Mouse (Mus musculus) adrenal gland, postnatal 4 days (tissue): ENCODE data around the gene Rps27. TPM values are rescaled to one million over a fixed set of nuclear protein-coding genes. Genes with fewer than 3 reads are reported as not detected.

Source experiments
- DNase-seq, 2 experiments: peaks; one replicate each; pipeline ENCODE4 v3.0.0; 2021 to 2022; ENCODE audit warnings: low spot score in 2 of 2, mixed read lengths in 2 of 2
- total RNA-seq, 2 experiments: library from RNA; stranded (reverse); gene quantifications; 2 replicates each; pipeline ENCODE4 v1.2.3; 2021

Rps27 gene
- total RNA-seq, 2 experiments from 2014 or later, result 2,496 to 2,695 TPM

- DNase-seq, result peak; percentile 66 to 86
Measured at GRCm38 (mm10) chr3:90231507-90232333, 18.3 kb upstream of the Rps27 start, which contains the start of gene Jtb. TSS of gene Jtb (plus strand) at chr3:90231597.

- DNase-seq, result no peak
Measured at GRCm38 (mm10) chr3:90231075-90231474, 17.6 kb upstream of the Rps27 start.

GRCm38 (mm10) chr3:90224331-90224730 lies 10.9 kb upstream of the Rps27 start:
- no peak for DNase-seq

- no peak for DNase-seq
Measured at GRCm38 (mm10) chr3:90222941-90223340, 9.5 kb upstream of the Rps27 start.

GRCm38 (mm10) chr3:90222455-90222854 lies 9.0 kb upstream of the Rps27 start:
- DNase-seq, result no peak

GRCm38 (mm10) chr3:90221123-90221522 lies 7.7 kb upstream of the Rps27 start:
- no peak for DNase-seq

GRCm38 (mm10) chr3:90220531-90220951 lies 7.1 kb upstream of the Rps27 start:
- DNase-seq, result peak; percentile 62 to 69

GRCm38 (mm10) chr3:90220088-90220487 lies 6.6 kb upstream of the Rps27 start:
- peak in 1 of 2 experiments; percentile 28 for DNase-seq

- DNase-seq, result no peak
Measured at GRCm38 (mm10) chr3:90215825-90216380, 2.5 kb upstream of the Rps27 start.

- DNase-seq, result no peak
Measured at GRCm38 (mm10) chr3:90213956-90214684, 669 bp upstream of the Rps27 start.

GRCm38 (mm10) chr3:90212723-90213122 lies 728 bp downstream of the Rps27 start:
- no peak for DNase-seq

GRCm38 (mm10) chr3:90211475-90212398 lies 1.7 kb downstream of the Rps27 start:
- DNase-seq, result no peak

- DNase-seq, result no peak
Measured at GRCm38 (mm10) chr3:90209908-90210566, 3.4 kb downstream of the Rps27 start.

GRCm38 (mm10) chr3:90208662-90209061 lies 4.8 kb downstream of the Rps27 start:
- DNase-seq, result no peak

GRCm38 (mm10) chr3:90204582-90204981 lies 8.9 kb downstream of the Rps27 start:
- no peak for DNase-seq

- no peak for DNase-seq
Measured at GRCm38 (mm10) chr3:90203619-90204018, 9.8 kb downstream of the Rps27 start.

- DNase-seq, result no peak
Measured at GRCm38 (mm10) chr3:90202884-90203283, 10.6 kb downstream of the Rps27 start.

- no peak for DNase-seq
Measured at GRCm38 (mm10) chr3:90197548-90197947, 15.9 kb downstream of the Rps27 start.

- DNase-seq, result no peak
Measured at GRCm38 (mm10) chr3:90195644-90196043, 17.8 kb downstream of the Rps27 start.

- DNase-seq, result no peak
Measured at GRCm38 (mm10) chr3:90194759-90195158, 18.7 kb downstream of the Rps27 start.
